Mouse (Mus musculus): ENCODE measurements around the gene Adat1. TPM values are rescaled to one million over a fixed set of nuclear protein-coding genes. Genes with fewer than 3 reads are reported as not detected.
A peak's percentile ranks its signal among the peaks of the same experiment; 100 is the strongest.
"Not testable (repeated sequence)": the region's sequence is repeated elsewhere in the genome, so short reads cannot be mapped to it uniquely, and the experiment has no call there.

Adat1 gene
- total and polyA plus RNA-seq, 2 experiments from 2014 or later = 4.3 to 4.5 TPM

GRCm38 (mm10) chr8:111940171-111941100 is 51.7 kb downstream of the Adat1 start, which contains the start of gene Gabarapl2:
TSS of gene Gabarapl2 (plus strand) at chr8:111940703.
- WGBS = under 1% methylated on average over 65 of the region's 65 CpGs
- ATAC-seq (peak; percentile 100), DNase-seq (peak; percentile 97)
- Histone ChIP-seq H3K36me3 (ENCODE audit: insufficient read depth) (peaks cover 25% of the 10 kb centered on the region), H3K9me3 (ENCODE audit: low read length) (no peaks in the 10 kb centered on the region), H3K4me3 (ENCODE audit: low read depth, low read length) (peak within 1 kb of the TSS; percentile 100), H3K4me1 (ENCODE audit: insufficient read depth) (0 out of 2 replicates have a peak, but pooled peaks cover 12% of the 10 kb centered on the region), H3K27ac (ENCODE audit: low read depth, low read length) (peak within 1 kb of the TSS; percentile 74), H3K4me2 (ENCODE audit: low read depth) (peak within 1 kb of the TSS; percentile 94), H3K9ac (peak within 1 kb of the TSS; percentile 84), H3K27me3 (ENCODE audit: insufficient read depth, low read length) (no peaks in the 10 kb centered on the region)
- TF ChIP-seq CTCF (IDR thresholded peaks at IDR 0.05; ENCODE audit: low read depth) = 0 out of 2 replicates have a peak, but pooled peaks have one; percentile 19

DNA sequence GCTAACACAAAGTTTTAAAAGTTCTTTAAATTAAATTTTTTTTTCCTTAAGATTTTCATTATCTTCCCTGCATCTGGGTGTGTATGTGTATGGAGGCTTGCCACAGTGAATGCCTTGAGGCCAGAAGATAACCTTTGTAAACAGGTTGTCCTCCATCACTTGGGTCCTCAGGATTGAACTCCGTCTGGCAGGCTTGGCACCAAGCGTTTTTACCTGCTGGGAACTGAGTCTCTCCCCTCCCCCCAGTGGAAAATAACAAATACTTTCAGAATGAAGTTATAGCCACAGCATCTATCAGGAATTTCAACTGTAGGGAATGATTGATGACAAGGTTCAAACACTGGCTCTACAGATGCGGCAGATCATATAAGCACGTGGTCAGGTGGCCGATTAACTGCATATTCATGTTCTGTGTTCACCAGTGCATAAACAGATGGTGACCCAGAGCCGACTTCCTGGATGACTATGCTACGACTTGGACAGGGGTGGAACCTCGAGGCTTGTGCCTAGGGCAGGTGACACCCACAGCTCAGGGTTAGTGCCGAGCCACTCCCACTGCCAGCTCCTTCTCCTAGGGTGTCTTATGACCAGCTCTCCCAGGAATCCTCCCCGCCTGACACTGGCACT is 52.5 kb downstream of the Adat1 start:
- no peak for DNase-seq

GRCm38 (mm10) chr8:111938076-111938985 is 53.8 kb downstream of the Adat1 start:
- H3K9ac ChIP-seq; H3K27ac ChIP-seq (ENCODE audit: low read depth, low read length); H3K36me3 ChIP-seq (ENCODE audit: insufficient read depth); H3K27me3 ChIP-seq (ENCODE audit: insufficient read depth, low read length); DNase-seq; H3K9me3 ChIP-seq (ENCODE audit: low read length); ATAC-seq; H3K4me2 ChIP-seq (ENCODE audit: low read depth); H3K4me3 ChIP-seq (ENCODE audit: low read depth, low read length): not testable (repeated sequence)
- 0 out of 2 replicates have a peak, but pooled peaks cover 12% of the 10 kb centered on the region for H3K4me1 ChIP-seq (ENCODE audit: insufficient read depth)
- WGBS = 88% methylated on average over 8 of the region's 9 CpGs

More for the DNA sequence above, 52.5 kb downstream of the Adat1 start:
- Histone ChIP-seq H3K4me2 (ENCODE audit: low read depth) (peak overlapping the region; percentile 94), H3K27me3 (ENCODE audit: insufficient read depth, low read length) (no peaks in the 10 kb centered on the region), H3K36me3 (ENCODE audit: insufficient read depth) (peaks cover 19% of the 10 kb centered on the region), H3K4me3 (ENCODE audit: low read depth, low read length) (peak overlapping the region; percentile 100), H3K9me3 (ENCODE audit: low read length) (no peaks in the 10 kb centered on the region), H3K4me1 (ENCODE audit: insufficient read depth) (0 out of 2 replicates have a peak, but pooled peaks cover 12% of the 10 kb centered on the region), H3K27ac (ENCODE audit: low read depth, low read length) (no peak overlapping the region), H3K9ac (peak overlapping the region; percentile 84)
- 12% methylated on average over 10 of the region's 10 CpGs for WGBS
- no peak for TF ChIP-seq CTCF (IDR thresholded peaks at IDR 0.05; ENCODE audit: low read depth)
- no peak for ATAC-seq

- no peak for DNase-seq
- Histone ChIP-seq H3K4me1 (ENCODE audit: insufficient read depth) (peaks cover 20% of the 10 kb centered on the region; the same call in 1 of the 2 replicates), H3K27me3 (ENCODE audit: insufficient read depth, low read length) (no peaks in the 10 kb centered on the region), H3K36me3 (ENCODE audit: insufficient read depth) (peaks cover 2% of the 10 kb centered on the region; the same call in 1 of the 2 replicates), H3K9ac (no peak overlapping the region), H3K4me2 (ENCODE audit: low read depth) (no peak overlapping the region), H3K27ac (ENCODE audit: low read depth, low read length) (no peak overlapping the region), H3K4me3 (ENCODE audit: low read depth, low read length) (no peak overlapping the region), H3K9me3 (ENCODE audit: low read length) (no peaks in the 10 kb centered on the region)
- WGBS = 74% methylated on average over 3 of the region's 3 CpGs
- no peak for TF ChIP-seq CTCF (IDR thresholded peaks at IDR 0.05; ENCODE audit: low read depth)
- no peak for ATAC-seq
These were observed 54.9 kb downstream of the Adat1 start for GRCm38 (mm10) chr8:111937184-111937583.

DNA sequence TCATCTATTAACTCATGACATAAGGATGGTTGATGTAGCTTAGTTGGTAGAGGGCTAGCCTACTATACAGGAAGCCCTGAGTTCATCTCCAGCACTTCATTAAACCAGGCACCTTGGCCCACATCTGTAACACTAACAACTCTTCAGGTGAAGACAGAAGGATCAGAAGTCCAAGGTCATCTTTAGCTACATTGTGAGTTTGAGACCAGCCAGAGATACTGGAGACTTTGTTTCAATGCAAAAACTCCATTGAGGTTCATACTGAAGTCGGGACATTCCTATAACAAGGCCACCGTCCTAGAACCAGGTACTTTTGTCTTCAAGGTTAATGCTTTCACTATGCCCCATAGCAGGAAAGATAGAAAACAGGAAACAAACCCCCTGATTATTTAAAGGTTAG is 57.9 kb downstream of the Adat1 start:
- no peak for TF ChIP-seq CTCF (IDR thresholded peaks at IDR 0.05; ENCODE audit: low read depth)
- no peak for ATAC-seq
- Histone ChIP-seq H3K27ac (ENCODE audit: low read depth, low read length) (no peak overlapping the region), H3K4me2 (ENCODE audit: low read depth) (no peak overlapping the region; the same call in 1 of the 2 replicates), H3K27me3 (ENCODE audit: insufficient read depth, low read length) (no peaks in the 10 kb centered on the region), H3K36me3 (ENCODE audit: insufficient read depth) (no peaks in the 10 kb centered on the region), H3K9ac (no peak overlapping the region), H3K9me3 (ENCODE audit: low read length) (no peaks in the 10 kb centered on the region), H3K4me3 (ENCODE audit: low read depth, low read length) (no peak overlapping the region), H3K4me1 (ENCODE audit: insufficient read depth) (peaks cover 13% of the 10 kb centered on the region; the same call in 1 of the 2 replicates)
- WGBS = 86% methylated on average over 2 of the region's 2 CpGs
- DNase-seq = no peak

DNA sequence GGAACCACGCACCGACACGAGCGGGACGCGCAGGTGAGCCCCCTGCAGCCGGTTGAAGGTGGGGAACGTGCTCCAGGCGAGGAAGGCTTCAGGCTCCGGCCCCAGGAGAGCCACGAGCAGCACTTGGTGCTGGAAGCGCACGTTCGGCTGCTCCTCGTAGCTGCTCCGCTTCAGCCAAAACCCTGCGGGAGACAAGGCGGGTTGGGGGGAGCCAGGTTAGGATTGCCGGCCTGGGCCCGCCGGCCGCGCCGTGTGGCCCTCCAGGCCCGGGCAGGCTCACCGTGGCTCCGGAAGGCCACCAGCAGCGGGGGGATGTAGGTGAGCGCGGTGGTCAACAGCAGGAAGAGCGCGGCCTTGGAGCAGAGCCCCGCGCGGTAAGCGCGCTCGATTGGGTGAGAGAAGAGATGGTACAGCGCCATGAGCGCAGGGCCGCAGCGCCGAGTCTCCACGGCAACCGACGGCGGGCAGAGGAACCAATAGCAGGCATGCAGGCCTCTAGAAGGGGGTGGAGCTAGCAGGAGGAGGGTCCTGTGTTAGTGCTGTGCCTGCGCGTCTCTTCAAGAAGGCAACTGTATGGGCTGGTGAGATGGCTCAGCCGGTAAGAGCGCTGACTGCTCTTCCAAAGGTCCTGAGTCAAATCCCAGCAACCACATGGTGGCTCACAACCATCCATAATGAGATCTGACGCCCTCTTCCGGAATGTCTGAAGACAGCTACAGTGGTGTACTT is 58.6 kb downstream of the Adat1 start, which contains the start of gene Tmem231:
Tmem231 (minus strand) TSS at position 534 of the 729 bp plus-strand sequence.
- WGBS = 2% methylated on average over 52 of the region's 53 CpGs
- Histone ChIP-seq H3K4me2 (ENCODE audit: low read depth) (peak within 1 kb of the TSS; percentile 84), H3K9ac (peak within 1 kb of the TSS; percentile 62), H3K27ac (ENCODE audit: low read depth, low read length) (peak within 1 kb of the TSS; percentile 80), H3K9me3 (ENCODE audit: low read length) (no peaks in the 10 kb centered on the region), H3K4me1 (ENCODE audit: insufficient read depth) (peaks cover 13% of the 10 kb centered on the region; the same call in 1 of the 2 replicates), H3K36me3 (ENCODE audit: insufficient read depth) (no peaks in the 10 kb centered on the region), H3K4me3 (ENCODE audit: low read depth, low read length) (peak within 1 kb of the TSS; percentile 59), H3K27me3 (ENCODE audit: insufficient read depth, low read length) (no peaks in the 10 kb centered on the region)
- ATAC-seq = peak; percentile 100
- DNase-seq = peak; percentile 93
- peak; percentile 50 for TF ChIP-seq CTCF (IDR thresholded peaks at IDR 0.05; ENCODE audit: low read depth)
